Mouse (Mus musculus): Measurements from ENCODE around the gene P4ha2. TPM values are rescaled to one million over a fixed set of nuclear protein-coding genes. Genes with fewer than 3 reads are reported as not detected.

The P4ha2 gene
- 0.18 TPM in 1 of 2 replicates, not detected in the other for total RNA-seq (2017)

- ATAC-seq (replicated peaks; ENCODE audit: low read depth, poor library complexity, severe bottlenecking): no peak
Observed at GRCm38 (mm10) chr11:54100045-54100691, at the start of gene P4ha2. TSS of gene P4ha2 (plus strand) at chr11:54100095.

- no peak for ATAC-seq (replicated peaks; ENCODE audit: low read depth, poor library complexity, severe bottlenecking)
Observed at GRCm38 (mm10) chr11:54050205-54050604, 49.7 kb upstream of the P4ha2 start.

- no peak for ATAC-seq (replicated peaks; ENCODE audit: low read depth, poor library complexity, severe bottlenecking)
Observed at GRCm38 (mm10) chr11:54051161-54051560, 48.7 kb upstream of the P4ha2 start.

- no peak for ATAC-seq (replicated peaks; ENCODE audit: low read depth, poor library complexity, severe bottlenecking)
Observed at GRCm38 (mm10) chr11:54052128-54052527, 47.8 kb upstream of the P4ha2 start.

GRCm38 (mm10) chr11:54053090-54053489, 46.8 kb upstream of the P4ha2 start:
- peak; percentile 79 for ATAC-seq (replicated peaks; ENCODE audit: low read depth, poor library complexity, severe bottlenecking)

- peak; percentile 74 for ATAC-seq (replicated peaks; ENCODE audit: low read depth, poor library complexity, severe bottlenecking)
Observed at GRCm38 (mm10) chr11:54054257-54054656, 45.6 kb upstream of the P4ha2 start.

- ATAC-seq (replicated peaks; ENCODE audit: low read depth, poor library complexity, severe bottlenecking): no peak
Observed at GRCm38 (mm10) chr11:54056132-54056531, 43.8 kb upstream of the P4ha2 start.

- ATAC-seq (replicated peaks; ENCODE audit: low read depth, poor library complexity, severe bottlenecking): no peak
Observed at GRCm38 (mm10) chr11:54057428-54057827, 42.5 kb upstream of the P4ha2 start.

GRCm38 (mm10) chr11:54058056-54058617, 41.8 kb upstream of the P4ha2 start:
- ATAC-seq (replicated peaks; ENCODE audit: low read depth, poor library complexity, severe bottlenecking): no peak

GRCm38 (mm10) chr11:54058643-54059042, 41.3 kb upstream of the P4ha2 start:
- ATAC-seq (replicated peaks; ENCODE audit: low read depth, poor library complexity, severe bottlenecking): no peak

- no peak for ATAC-seq (replicated peaks; ENCODE audit: low read depth, poor library complexity, severe bottlenecking)
Observed at GRCm38 (mm10) chr11:54059526-54059925, 40.4 kb upstream of the P4ha2 start.

- ATAC-seq (replicated peaks; ENCODE audit: low read depth, poor library complexity, severe bottlenecking): no peak
Observed at GRCm38 (mm10) chr11:54060316-54060715, 39.6 kb upstream of the P4ha2 start.

- no peak for ATAC-seq (replicated peaks; ENCODE audit: low read depth, poor library complexity, severe bottlenecking)
Observed at GRCm38 (mm10) chr11:54062086-54062752, 37.7 kb upstream of the P4ha2 start.

- ATAC-seq (replicated peaks; ENCODE audit: low read depth, poor library complexity, severe bottlenecking): no peak
Observed at GRCm38 (mm10) chr11:54062753-54063471, 37.0 kb upstream of the P4ha2 start.

- ATAC-seq (replicated peaks; ENCODE audit: low read depth, poor library complexity, severe bottlenecking): no peak
Observed at GRCm38 (mm10) chr11:54063472-54063775, 36.5 kb upstream of the P4ha2 start.

GRCm38 (mm10) chr11:54064412-54064978, 35.4 kb upstream of the P4ha2 start:
- no peak for ATAC-seq (replicated peaks; ENCODE audit: low read depth, poor library complexity, severe bottlenecking)

GRCm38 (mm10) chr11:54065106-54065914, 34.6 kb upstream of the P4ha2 start:
- no peak for ATAC-seq (replicated peaks; ENCODE audit: low read depth, poor library complexity, severe bottlenecking)

GRCm38 (mm10) chr11:54065915-54066178, 34.0 kb upstream of the P4ha2 start:
- no peak for ATAC-seq (replicated peaks; ENCODE audit: low read depth, poor library complexity, severe bottlenecking)

- ATAC-seq (replicated peaks; ENCODE audit: low read depth, poor library complexity, severe bottlenecking): no peak
Observed at GRCm38 (mm10) chr11:54066400-54066799, 33.5 kb upstream of the P4ha2 start.

GRCm38 (mm10) chr11:54067318-54067995, 32.4 kb upstream of the P4ha2 start:
- ATAC-seq (replicated peaks; ENCODE audit: low read depth, poor library complexity, severe bottlenecking): no peak
